19 mouse cellular contexts compared by ENCODE assay signal in genomic region chr10:125986443-125986842, GRCm38 (mm10). TPM values are rescaled to one million over a fixed set of nuclear protein-coding genes. Genes with fewer than 3 reads are reported as not detected.
DNase-seq lines count a peak whose midpoint lies in the region; ATAC-seq and TF ChIP-seq lines count a peak whose summit lies in the region.
"Had no signal": no experiment of that assay in that cellular context is flagged by ENCODE, and none has a peak within 500 bp of the region (broad histone marks: within the 10 kb centered on the region; RNA-seq: fewer than 3 reads in every experiment).

No protein-coding gene starts in this region.

- ATAC-seq in kidney, embryonic 16.5 days (ENCODE audit: low FRiP score, low TSS enrichment) = no peak
- no peak for ATAC-seq in limb, embryonic 15.5 days (ENCODE audit: insufficient number of reproducible peaks, low FRiP score, low TSS enrichment, low read depth)

- H3K4me1 ChIP-seq in kidney, embryonic 16.5 days (ENCODE audit: insufficient read depth, low read length) = peaks cover 22% of the 10 kb centered on the region
- peaks cover 46% of the 10 kb centered on the region for H3K4me1 ChIP-seq in E14TG2a.4 (replicated peaks; ENCODE audit: low read depth, low read length)
- H3K4me1 ChIP-seq in limb, embryonic 15.5 days = peaks cover 69% of the 10 kb centered on the region
- H3K4me1 ChIP-seq: heart, embryonic 15.5 days; neural tube, embryonic 12.5 days had no signal

- peaks cover 30% of the 10 kb centered on the region for H3K36me3 ChIP-seq in kidney, embryonic 16.5 days (ENCODE audit: insufficient read depth, low read length)
- peaks cover 58% of the 10 kb centered on the region for H3K36me3 ChIP-seq in E14TG2a.4 (ENCODE audit: insufficient read depth, low read length)
- peaks cover 21% of the 10 kb centered on the region; the same call in 1 of the 2 replicates for H3K36me3 ChIP-seq in limb, embryonic 15.5 days
- H3K36me3 ChIP-seq: forebrain, embryonic 12.5 days; heart, embryonic 15.5 days; hindbrain, embryonic 15.5 days had no signal

- no peak overlapping the region for H3K4me2 ChIP-seq in kidney, embryonic 16.5 days (replicated peaks; ENCODE audit: low read depth, low read length)
- H3K4me2 ChIP-seq in limb, embryonic 15.5 days = no peak overlapping the region
- H3K4me2 ChIP-seq: forebrain, embryonic 12.5 days; heart, embryonic 15.5 days; hindbrain, embryonic 15.5 days; neural tube, embryonic 12.5 days had no signal

- WGBS in kidney, embryonic 16.5 days = 73% methylated on average over 9 of the region's 9 CpGs
- WGBS in limb, embryonic 15.5 days = 67% methylated on average over 9 of the region's 9 CpGs

- H3K27me3 ChIP-seq in kidney, embryonic 16.5 days (ENCODE audit: insufficient read depth, low read length) = no peaks in the 10 kb centered on the region
- no peaks in the 10 kb centered on the region for H3K27me3 ChIP-seq in E14TG2a.4 (ENCODE audit: insufficient read depth, low read length)
- H3K27me3 ChIP-seq in limb, embryonic 15.5 days = no peaks in the 10 kb centered on the region
- H3K27me3 ChIP-seq: heart, embryonic 15.5 days; hindbrain, embryonic 15.5 days; neural tube, embryonic 12.5 days had no signal

- no peaks in the 10 kb centered on the region for H3K9me3 ChIP-seq in kidney, embryonic 16.5 days (ENCODE audit: low read length)
- no peaks in the 10 kb centered on the region for H3K9me3 ChIP-seq in E14TG2a.4 (ENCODE audit: low read length)
- H3K9me3 ChIP-seq in limb, embryonic 15.5 days = no peaks in the 10 kb centered on the region
- H3K9me3 ChIP-seq: forebrain, embryonic 12.5 days; heart, embryonic 15.5 days; hindbrain, embryonic 15.5 days; neural tube, embryonic 12.5 days had no signal

- H3K4me3 ChIP-seq in kidney, embryonic 16.5 days (ENCODE audit: low read length) = no peak overlapping the region
- H3K4me3 ChIP-seq in E14TG2a.4 (replicated peaks; ENCODE audit: low read length) = 0 out of 2 replicates have a peak overlapping the region, but pooled peaks have one; percentile 20
- no peak overlapping the region for H3K4me3 ChIP-seq in limb, embryonic 15.5 days
- H3K4me3 ChIP-seq: forebrain, embryonic 12.5 days; heart, embryonic 15.5 days; hindbrain, embryonic 15.5 days; layer of hippocampus, adult 2 months; neural tube, embryonic 12.5 days had no signal

- peak; percentile 37 to 40 for DNase-seq in kidney, adult 8-10 months
- DNase-seq in R1 (ENCODE audit: low read depth, low spot score) = peak; percentile 35
- DNase-seq in thymus, postnatal 0 days (ENCODE audit: low spot score) = no peak
- no peak for DNase-seq in cerebellum, postnatal 36 days
- DNase-seq: adrenal gland, postnatal 14 days; cerebellum, adult 8-10 months; heart, postnatal 4 days; lung, postnatal 4 days; midbrain, embryonic 14.5 days; right cerebral cortex, postnatal 25 days; thymus, postnatal 36 days had no signal

- H3K9ac ChIP-seq in kidney, embryonic 16.5 days (replicated peaks; ENCODE audit: low read length) = no peak overlapping the region
- H3K9ac ChIP-seq in limb, embryonic 15.5 days = no peak overlapping the region
- H3K9ac ChIP-seq: forebrain, embryonic 12.5 days; heart, embryonic 15.5 days; hindbrain, embryonic 15.5 days; neural tube, embryonic 12.5 days had no signal

- H3K27ac ChIP-seq in kidney, embryonic 16.5 days (ENCODE audit: low read length) = no peak overlapping the region
- H3K27ac ChIP-seq in limb, embryonic 15.5 days = peak overlapping the region; percentile 66
- H3K27ac ChIP-seq: forebrain, embryonic 12.5 days; heart, embryonic 15.5 days; hindbrain, embryonic 15.5 days; layer of hippocampus, adult 2 months; neural tube, embryonic 12.5 days had no signal

- no peak for TF ChIP-seq CTCF in E14TG2a.4 (conservative IDR thresholded peaks at IDR 0.05; ENCODE audit: low read length)

RNA-seq across cellular contexts. Expression of gene Lrig3, which starts 20.5 kb away (rescaled TPM):
- 18.1 and 22.7 TPM in 2 replicates for polyA plus RNA-seq in kidney, embryonic 16.5 days (2015; fragmentation: Nextera tagmentation; extraction: Ambion mirVana)
- polyA plus RNA-seq in limb, embryonic 15.5 days (2015; fragmentation: Nextera tagmentation; extraction: Ambion mirVana) = 25.7 and 34.8 TPM in 2 replicates
- polyA plus RNA-seq in thymus, postnatal 0 days (2015; fragmentation: Nextera tagmentation; extraction: Ambion mirVana) = 1.7 and 1.9 TPM in 2 replicates

Comparison
In these comparisons a context has a peak if more than half of its experiments do, and no peak if none do; other contexts are left out.
1. DNase-seq: peak in kidney, adult 8-10 months (2 of 2) and R1 (single experiment); none in thymus, postnatal 0 days (single experiment) and cerebellum, postnatal 36 days (0 of 2).